Mouse (Mus musculus): ENCODE results near the gene Elmo1. TPM values are rescaled to one million over a fixed set of nuclear protein-coding genes. Genes with fewer than 3 reads are reported as not detected.

The Elmo1 gene
- polyA plus RNA-seq, 1 experiment, result not detected

- no peaks in the 10 kb centered on the region for H3K79me2 ChIP-seq (ENCODE audit: control insufficient read depth, insufficient read depth)
- TF ChIP-seq MYOD1 (IDR thresholded peaks at IDR 0.05; ENCODE audit: control insufficient read depth, insufficient read length, low read depth), result no peak
- no peaks in the 10 kb centered on the region for H3K79me3 ChIP-seq (ENCODE audit: low read depth)
- no peak overlapping the region for H3K4me3 ChIP-seq (ENCODE audit: insufficient read depth, poor library complexity, severe bottlenecking)
- no peaks in the 10 kb centered on the region for H3K36me3 ChIP-seq (ENCODE audit: control insufficient read depth, insufficient read depth)
- no peak overlapping the region for H3ac ChIP-seq (ENCODE audit: control insufficient read depth, insufficient read length, low read depth)
- no peaks in the 10 kb centered on the region for H3K27me3 ChIP-seq (ENCODE audit: control insufficient read depth, insufficient read depth, insufficient read length)
Observed at GRCm38 (mm10) chr13:20139060-20139459, 48.7 kb downstream of the Elmo1 start.

GRCm38 (mm10) chr13:20139825-20140665, 49.6 kb downstream of the Elmo1 start:
- Histone ChIP-seq H3K79me2 (ENCODE audit: control insufficient read depth, insufficient read depth) (no peaks in the 10 kb centered on the region), H3K4me3 (ENCODE audit: insufficient read depth, poor library complexity, severe bottlenecking) (no peak overlapping the region)
- no peak for TF ChIP-seq MYOG (IDR thresholded peaks at IDR 0.05; ENCODE audit: control insufficient read depth, extremely low read depth, insufficient read length)
- no peak for TF ChIP-seq USF1 (IDR thresholded peaks at IDR 0.05; ENCODE audit: low read depth)
- no peak for TF ChIP-seq MAX (IDR thresholded peaks at IDR 0.05)
- TF ChIP-seq CTCF (IDR thresholded peaks at IDR 0.05; ENCODE audit: control insufficient read depth, insufficient read depth, insufficient read length), result no peak
- TF ChIP-seq MYOD1 (IDR thresholded peaks at IDR 0.05; ENCODE audit: control insufficient read depth, insufficient read length, low read depth), result no peak

GRCm38 (mm10) chr13:20142637-20143036, 52.2 kb downstream of the Elmo1 start:
- Histone ChIP-seq H3ac (ENCODE audit: control insufficient read depth, insufficient read length, low read depth) (no peak overlapping the region), H3K36me3 (ENCODE audit: control insufficient read depth, insufficient read depth) (no peaks in the 10 kb centered on the region), H3K79me3 (ENCODE audit: low read depth) (no peaks in the 10 kb centered on the region), H3K4me3 (ENCODE audit: insufficient read depth, poor library complexity, severe bottlenecking) (no peak overlapping the region), H3K79me2 (ENCODE audit: control insufficient read depth, insufficient read depth) (no peaks in the 10 kb centered on the region), H3K27me3 (ENCODE audit: control insufficient read depth, insufficient read depth, insufficient read length) (no peaks in the 10 kb centered on the region)
- TF ChIP-seq MYOD1 (IDR thresholded peaks at IDR 0.05; ENCODE audit: control insufficient read depth, insufficient read length, low read depth) (no peak), CTCF (IDR thresholded peaks at IDR 0.05; ENCODE audit: control insufficient read depth, insufficient read depth, insufficient read length) (no peak), CEBPB (IDR thresholded peaks at IDR 0.05; ENCODE audit: low read depth) (no peak), FOSL1 (IDR thresholded peaks at IDR 0.05; ENCODE audit: insufficient read depth, low read length, poor library complexity, severe bottlenecking) (no peak), USF1 (IDR thresholded peaks at IDR 0.05; ENCODE audit: low read depth) (no peak), MAX (IDR thresholded peaks at IDR 0.05) (no peak), MYOG (IDR thresholded peaks at IDR 0.05; ENCODE audit: control insufficient read depth, extremely low read depth, insufficient read length) (no peak)

More at GRCm38 (mm10) chr13:20139825-20140665, 49.6 kb downstream of the Elmo1 start:
- Histone ChIP-seq H3K27me3 (ENCODE audit: control insufficient read depth, insufficient read depth, insufficient read length) (no peaks in the 10 kb centered on the region), H3K79me3 (ENCODE audit: low read depth) (no peaks in the 10 kb centered on the region), H3ac (ENCODE audit: control insufficient read depth, insufficient read length, low read depth) (no peak overlapping the region), H3K36me3 (ENCODE audit: control insufficient read depth, insufficient read depth) (no peaks in the 10 kb centered on the region)

GRCm38 (mm10) chr13:20146848-20147247, 56.5 kb downstream of the Elmo1 start:
- H3K4me3 ChIP-seq (ENCODE audit: insufficient read depth, poor library complexity, severe bottlenecking), result no peak overlapping the region
- no peaks in the 10 kb centered on the region for H3K79me3 ChIP-seq (ENCODE audit: low read depth)
- no peaks in the 10 kb centered on the region for H3K36me3 ChIP-seq (ENCODE audit: control insufficient read depth, insufficient read depth)
- H3K27me3 ChIP-seq (ENCODE audit: control insufficient read depth, insufficient read depth, insufficient read length), result no peaks in the 10 kb centered on the region
- TF ChIP-seq CEBPB (IDR thresholded peaks at IDR 0.05; ENCODE audit: low read depth), result no peak
- no peak for TF ChIP-seq MYOG (IDR thresholded peaks at IDR 0.05; ENCODE audit: control insufficient read depth, extremely low read depth, insufficient read length)
- no peak for TF ChIP-seq MAX (IDR thresholded peaks at IDR 0.05)
- TF ChIP-seq CTCF (IDR thresholded peaks at IDR 0.05; ENCODE audit: control insufficient read depth, insufficient read depth, insufficient read length), result no peak
- no peak for TF ChIP-seq FOSL1 (IDR thresholded peaks at IDR 0.05; ENCODE audit: insufficient read depth, low read length, poor library complexity, severe bottlenecking)
- no peak for TF ChIP-seq MYOD1 (IDR thresholded peaks at IDR 0.05; ENCODE audit: control insufficient read depth, insufficient read length, low read depth)
- TF ChIP-seq USF1 (IDR thresholded peaks at IDR 0.05; ENCODE audit: low read depth), result no peak
- H3ac ChIP-seq (ENCODE audit: control insufficient read depth, insufficient read length, low read depth), result no peak overlapping the region
- H3K79me2 ChIP-seq (ENCODE audit: control insufficient read depth, insufficient read depth), result no peaks in the 10 kb centered on the region

- H3K79me3 ChIP-seq (ENCODE audit: low read depth), result no peaks in the 10 kb centered on the region
- H3K79me2 ChIP-seq (ENCODE audit: control insufficient read depth, insufficient read depth), result no peaks in the 10 kb centered on the region
- no peaks in the 10 kb centered on the region for H3K27me3 ChIP-seq (ENCODE audit: control insufficient read depth, insufficient read depth, insufficient read length)
- H3ac ChIP-seq (ENCODE audit: control insufficient read depth, insufficient read length, low read depth), result no peak overlapping the region
- TF ChIP-seq MYOG (IDR thresholded peaks at IDR 0.05; ENCODE audit: control insufficient read depth, extremely low read depth, insufficient read length), result no peak
- H3K36me3 ChIP-seq (ENCODE audit: control insufficient read depth, insufficient read depth), result no peaks in the 10 kb centered on the region
- H3K4me3 ChIP-seq (ENCODE audit: insufficient read depth, poor library complexity, severe bottlenecking), result no peak overlapping the region
Observed at GRCm38 (mm10) chr13:20147736-20148135, 57.3 kb downstream of the Elmo1 start.

- H3K36me3 ChIP-seq (ENCODE audit: control insufficient read depth, insufficient read depth), result no peaks in the 10 kb centered on the region
- H3K27me3 ChIP-seq (ENCODE audit: control insufficient read depth, insufficient read depth, insufficient read length), result no peaks in the 10 kb centered on the region
- H3K79me3 ChIP-seq (ENCODE audit: low read depth), result no peaks in the 10 kb centered on the region
- TF ChIP-seq CTCF (IDR thresholded peaks at IDR 0.05; ENCODE audit: control insufficient read depth, insufficient read depth, insufficient read length) (no peak), CEBPB (IDR thresholded peaks at IDR 0.05; ENCODE audit: low read depth) (no peak), MAX (IDR thresholded peaks at IDR 0.05) (no peak), USF1 (IDR thresholded peaks at IDR 0.05; ENCODE audit: low read depth) (no peak), FOSL1 (IDR thresholded peaks at IDR 0.05; ENCODE audit: insufficient read depth, low read length, poor library complexity, severe bottlenecking) (no peak), MYOG (IDR thresholded peaks at IDR 0.05; ENCODE audit: control insufficient read depth, extremely low read depth, insufficient read length) (no peak), MYOD1 (IDR thresholded peaks at IDR 0.05; ENCODE audit: control insufficient read depth, insufficient read length, low read depth) (no peak)
- H3ac ChIP-seq (ENCODE audit: control insufficient read depth, insufficient read length, low read depth), result no peak overlapping the region
- no peak overlapping the region for H3K4me3 ChIP-seq (ENCODE audit: insufficient read depth, poor library complexity, severe bottlenecking)
- H3K79me2 ChIP-seq (ENCODE audit: control insufficient read depth, insufficient read depth), result no peaks in the 10 kb centered on the region
Observed at GRCm38 (mm10) chr13:20150130-20150835, 59.9 kb downstream of the Elmo1 start.

Measured in C2C12 (cell line).